Mouse (Mus musculus): Measurements from ENCODE around the gene 9030612E09Rik. TPM values are rescaled to one million over a fixed set of nuclear protein-coding genes. Genes with fewer than 3 reads are reported as not detected.

The 9030612E09Rik gene
- total and polyA plus RNA-seq, 3 experiments, result 0.15 TPM; not detected in 2

DNA sequence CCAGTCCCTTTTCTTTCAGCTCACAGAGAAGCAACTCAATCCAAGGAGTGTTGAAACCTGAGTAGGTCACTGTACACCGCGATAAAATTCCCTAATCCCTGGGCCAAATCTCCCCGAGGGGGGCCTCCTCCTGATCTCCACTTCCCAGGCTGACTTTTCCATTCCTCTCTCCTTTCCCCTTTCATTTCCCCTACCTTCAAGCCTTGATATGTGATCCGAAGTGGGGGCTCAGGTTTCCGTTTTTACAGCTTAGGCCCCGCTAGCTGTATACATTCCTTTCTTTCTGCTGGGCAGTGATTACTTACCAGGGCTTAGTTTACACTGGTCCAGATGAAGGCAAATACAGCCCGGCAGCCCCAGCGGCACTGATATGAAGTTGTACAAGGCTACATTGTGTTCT lies 3.4 kb upstream of the 9030612E09Rik start:
- H3K4me1 ChIP-seq (ENCODE audit: control insufficient read depth in 1 of 2, insufficient read depth in 2 of 2), result no peaks in the 10 kb centered on the region
- H3K79me2 ChIP-seq (replicated peaks; ENCODE audit: control insufficient read depth, extremely low read depth, insufficient read depth, poor library complexity, severe bottlenecking), result no peaks in the 10 kb centered on the region
- dilution Hi-C loops (cut with MboI; ENCODE audit: extremely low pct_ligation_motif_present, extremely low pct_unique_long_range_greater_than_20kb, low sequenced_read_pairs), result no loop called here
- DNase-seq (ENCODE audit: extremely low read depth), result no peak
- H3K9ac ChIP-seq (ENCODE audit: insufficient read depth, low read depth), result no peak overlapping the region
- no peak overlapping the region for H3K4me2 ChIP-seq (ENCODE audit: insufficient read depth, low read depth, poor library complexity, severe bottlenecking)
- H3K4me3 ChIP-seq (replicated peaks in 1 of 3; ENCODE audit: low read depth in 2 of 3, low read length in 2 of 3, poor library complexity in 1 of 3), result no peak overlapping the region
- TF ChIP-seq MXI1 (IDR thresholded peaks at IDR 0.05; ENCODE audit: low read depth, low read length), result no peak
- peaks cover 9% of the 10 kb centered on the region for H3K9me3 ChIP-seq (replicated peaks; ENCODE audit: low read length)
- no peak overlapping the region for H3K27ac ChIP-seq (ENCODE audit: insufficient read depth, low read depth)
- H3K36me3 ChIP-seq (replicated peaks in 1 of 2; ENCODE audit: control insufficient read depth in 1 of 2, insufficient read depth in 1 of 2, low read length in 1 of 2), result no peaks in the 10 kb centered on the region
- in situ Hi-C loops (cut with MboI; ENCODE audit: low pct_ligation_motif_present, low pct_unique_long_range_greater_than_20kb, low sequenced_read_pairs), result no loop called here
- no peaks in the 10 kb centered on the region for H3K27me3 ChIP-seq (replicated peaks)

DNA sequence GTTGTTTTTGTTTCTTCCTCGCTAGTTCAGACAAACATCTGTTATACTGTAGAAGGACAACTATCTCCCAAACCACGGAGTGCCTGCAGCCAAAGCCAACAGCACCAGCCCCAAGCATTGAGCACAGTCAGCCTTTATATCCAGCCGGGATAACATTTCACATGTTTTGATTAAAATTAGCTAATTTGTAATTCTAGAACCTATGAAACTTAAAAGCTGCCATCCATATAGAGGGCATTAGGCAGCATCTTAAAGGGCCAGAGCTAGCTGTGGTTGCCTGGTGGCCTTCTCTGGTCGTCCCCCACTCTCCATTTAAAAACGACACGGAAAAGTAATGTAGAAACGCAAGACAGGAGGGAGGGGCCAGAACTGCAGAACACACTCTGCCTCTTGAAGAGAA lies 2.4 kb upstream of the 9030612E09Rik start:
- H3K4me2 ChIP-seq (ENCODE audit: insufficient read depth, low read depth, poor library complexity, severe bottlenecking), result no peak overlapping the region
- H3K4me1 ChIP-seq (ENCODE audit: control insufficient read depth in 1 of 2, insufficient read depth in 2 of 2), result no peaks in the 10 kb centered on the region
- no peaks in the 10 kb centered on the region for H3K79me2 ChIP-seq (replicated peaks; ENCODE audit: control insufficient read depth, extremely low read depth, insufficient read depth, poor library complexity, severe bottlenecking)
- no peak overlapping the region for H3K4me3 ChIP-seq (replicated peaks in 1 of 3; ENCODE audit: low read depth in 2 of 3, low read length in 2 of 3, poor library complexity in 1 of 3)
- H3K9ac ChIP-seq (ENCODE audit: insufficient read depth, low read depth), result no peak overlapping the region
- no peak for TF ChIP-seq MEF2A (IDR thresholded peaks at IDR 0.05; ENCODE audit: borderline replicate concordance, low read depth, low read length)
- no peak for TF ChIP-seq UBTF (IDR thresholded peaks at IDR 0.05; ENCODE audit: low read depth, low read length)
- no peak for TF ChIP-seq CHD1 (IDR thresholded peaks at IDR 0.05; ENCODE audit: low read depth, low read length)
- no peak for TF ChIP-seq NRF1 (IDR thresholded peaks at IDR 0.05; ENCODE audit: low read depth, low read length)
- TF ChIP-seq TCF12 (IDR thresholded peaks at IDR 0.05; ENCODE audit: low read depth, low read length), result no peak
- TF ChIP-seq JUND (conservative IDR thresholded peaks at IDR 0.05; ENCODE audit: low read depth, low read length), result no peak
- TF ChIP-seq MAZ (IDR thresholded peaks at IDR 0.05; ENCODE audit: low read depth, low read length), result no peak
- no peak for TF ChIP-seq RCOR1 (conservative IDR thresholded peaks at IDR 0.05; ENCODE audit: low read depth, low read length)
- TF ChIP-seq MAX (IDR thresholded peaks at IDR 0.05; ENCODE audit: low read length), result no peak
- no peak for TF ChIP-seq NELFE (IDR thresholded peaks at IDR 0.05; ENCODE audit: low read depth, low read length)
- no peak for TF ChIP-seq IRF4 (IDR thresholded peaks at IDR 0.05; ENCODE audit: low read depth, low read length)
- TF ChIP-seq PAX5 (IDR thresholded peaks at IDR 0.05; ENCODE audit: low read length), result no peak
- no peak for TF ChIP-seq USF2 (conservative IDR thresholded peaks at IDR 0.05; ENCODE audit: low read depth, low read length)
- TF ChIP-seq MYC (IDR thresholded peaks at IDR 0.05; ENCODE audit: low read depth, low read length), result no peak
- no peaks in the 10 kb centered on the region for H3K36me3 ChIP-seq (replicated peaks in 1 of 2; ENCODE audit: control insufficient read depth in 1 of 2, insufficient read depth in 1 of 2, low read length in 1 of 2)
- in situ Hi-C loops (cut with MboI; ENCODE audit: low pct_ligation_motif_present, low pct_unique_long_range_greater_than_20kb, low sequenced_read_pairs) (no loop called here), dilution Hi-C loops (cut with MboI; ENCODE audit: extremely low pct_ligation_motif_present, extremely low pct_unique_long_range_greater_than_20kb, low sequenced_read_pairs) (no loop called here)
- H3K9me3 ChIP-seq (replicated peaks; ENCODE audit: low read length), result peaks cover 6% of the 10 kb centered on the region
- no peaks in the 10 kb centered on the region for H3K27me3 ChIP-seq (replicated peaks)
- no peak for DNase-seq (ENCODE audit: extremely low read depth)
- no peak overlapping the region for H3K27ac ChIP-seq (ENCODE audit: insufficient read depth, low read depth)

DNA sequence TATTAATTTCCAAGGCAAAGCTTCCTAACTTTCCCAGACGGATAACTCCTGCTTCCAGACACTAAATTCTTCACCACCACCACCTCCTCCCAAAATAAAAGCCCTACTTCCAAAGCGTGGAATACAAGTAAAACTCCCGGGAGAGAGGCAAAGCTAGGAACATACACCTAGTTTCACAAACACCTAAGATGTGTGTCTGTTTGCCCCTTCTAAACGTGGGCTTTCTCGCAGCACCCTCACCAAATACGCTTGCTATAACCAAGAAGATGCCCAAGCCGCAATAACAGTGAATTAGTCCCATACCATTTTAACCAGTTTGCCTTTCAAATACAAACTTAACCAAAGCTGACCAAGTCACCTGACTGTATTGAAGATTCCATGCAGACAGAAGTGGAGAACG lies 1.9 kb upstream of the 9030612E09Rik start:
- peaks cover 6% of the 10 kb centered on the region for H3K9me3 ChIP-seq (replicated peaks; ENCODE audit: low read length)
- dilution Hi-C loops (cut with MboI; ENCODE audit: extremely low pct_ligation_motif_present, extremely low pct_unique_long_range_greater_than_20kb, low sequenced_read_pairs), result no loop called here
- no peaks in the 10 kb centered on the region for H3K4me1 ChIP-seq (ENCODE audit: control insufficient read depth in 1 of 2, insufficient read depth in 2 of 2)
- no peak for DNase-seq (ENCODE audit: extremely low read depth)
- no peaks in the 10 kb centered on the region for H3K36me3 ChIP-seq (replicated peaks in 1 of 2; ENCODE audit: control insufficient read depth in 1 of 2, insufficient read depth in 1 of 2, low read length in 1 of 2)
- H3K9ac ChIP-seq (ENCODE audit: insufficient read depth, low read depth), result no peak overlapping the region
- H3K4me2 ChIP-seq (ENCODE audit: insufficient read depth, low read depth, poor library complexity, severe bottlenecking), result no peak overlapping the region
- no peak overlapping the region for H3K4me3 ChIP-seq (replicated peaks in 1 of 3; ENCODE audit: low read depth in 2 of 3, low read length in 2 of 3, poor library complexity in 1 of 3)
- H3K79me2 ChIP-seq (replicated peaks; ENCODE audit: control insufficient read depth, extremely low read depth, insufficient read depth, poor library complexity, severe bottlenecking), result no peaks in the 10 kb centered on the region
- TF ChIP-seq TBP (conservative IDR thresholded peaks at IDR 0.05; ENCODE audit: low read depth, low read length), result no peak
- no peak for TF ChIP-seq ZMIZ1 (IDR thresholded peaks at IDR 0.05; ENCODE audit: low read depth, low read length)
- no peaks in the 10 kb centered on the region for H3K27me3 ChIP-seq (replicated peaks)
- in situ Hi-C loops (cut with MboI; ENCODE audit: low pct_ligation_motif_present, low pct_unique_long_range_greater_than_20kb, low sequenced_read_pairs), result no loop called here
- no peak overlapping the region for H3K27ac ChIP-seq (ENCODE audit: insufficient read depth, low read depth)
